Mouse (Mus musculus) hindbrain, embryonic 16.5 days (tissue): ENCODE measurements around the gene Dnm3. TPM values are rescaled to one million over a fixed set of nuclear protein-coding genes. Genes with fewer than 3 reads are reported as not detected.
"Not testable (repeated sequence)": the region's sequence is repeated elsewhere in the genome, so short reads cannot be mapped to it uniquely, and the experiment has no call there.

Experiments
- ATAC-seq: fragments of 200-750 bp; cut with Nextera tagmentation; 2 replicates; pipeline ENCODE4 v1.8.0; 2017; ENCODE audit warnings: moderate TSS enrichment, moderate library complexity
- H3K27ac ChIP-seq: fragments of 300-500 bp; sonication (generic); 2 replicates; pipeline ENCODE4 v1.5.1; 2014; ENCODE audit warnings: low read depth, mild to moderate bottlenecking, control low read depth, low read length, moderate library complexity
- H3K27me3 ChIP-seq: fragments of 300-500 bp; sonication (generic); replicated peaks from 2 replicates; pipeline ENCODE4 v1.6.1; 2014; ENCODE audit warnings: low read length; ENCODE audit not compliant: control insufficient read depth, insufficient read depth
- H3K36me3 ChIP-seq: fragments of 300-500 bp; sonication (generic); 2 replicates; pipeline ENCODE4 v1.6.1; 2014; ENCODE audit warnings: mild to moderate bottlenecking, low read length, moderate library complexity, mixed read lengths; ENCODE audit not compliant: control insufficient read depth, insufficient read depth
- H3K4me1 ChIP-seq: fragments of 300-500 bp; sonication (generic); 2 replicates; pipeline ENCODE4 v1.6.1; 2014; ENCODE audit warnings: low read depth, low read length; ENCODE audit not compliant: control insufficient read depth, insufficient read depth
- H3K4me2 ChIP-seq: fragments of 300-500 bp; sonication (generic); 2 replicates; pipeline ENCODE4 v1.6.1; 2014; ENCODE audit warnings: mild to moderate bottlenecking, low read length, control low read depth, moderate library complexity
- H3K4me3 ChIP-seq: fragments of 300-500 bp; sonication (generic); 2 replicates; pipeline ENCODE4 v1.5.1; 2014; ENCODE audit warnings: mild to moderate bottlenecking, low read length, control low read depth, moderate library complexity
- H3K9ac ChIP-seq: fragments of 300-500 bp; sonication (generic); 2 replicates; pipeline ENCODE4 v1.6.1; 2014; ENCODE audit warnings: low read depth, mild to moderate bottlenecking, control low read depth, low read length, moderate library complexity
- H3K9me3 ChIP-seq: fragments of 300-500 bp; sonication (generic); 2 replicates; pipeline ENCODE4 v1.6.1; 2014; ENCODE audit warnings: mild to moderate bottlenecking, low read length, moderate library complexity; ENCODE audit not compliant: control insufficient read depth
- WGBS: fragments of 180-500 bp; shearing (Covaris S2); extraction: QIAGEN DNeasy Blood & Tissue Kit; methylation state at CpG from one replicate; pipeline ENCODE4 v1.1.7; 2014; 5-methylcytosine and 5-hydroxymethylcytosine counted together
- polyA plus RNA-seq: library from polyadenylated mRNA; unstranded; fragments of >200 nt; fragmentation: Nextera tagmentation; extraction: Ambion mirVana; gene quantifications from 2 replicates; pipeline ENCODE4 v1.2.1, GENCODE M21; 2015

Dnm3 gene
- polyA plus RNA-seq, 1 experiment from 2014 or later, result 57.1 TPM

GRCm38 (mm10) chr1:162410207-162410965 is 67.4 kb downstream of the Dnm3 start:
- no peak overlapping the region for H3K27ac ChIP-seq
- H3K9me3 ChIP-seq, result no peaks in the 10 kb centered on the region
- no peak overlapping the region for H3K4me2 ChIP-seq
- H3K27me3 ChIP-seq, result no peaks in the 10 kb centered on the region
- H3K9ac ChIP-seq, result no peak overlapping the region
- H3K4me3 ChIP-seq, result no peak overlapping the region
- WGBS, result 45% methylated on average over 14 of the region's 14 CpGs
- ATAC-seq, result peak; percentile 63; the same call in 1 of the 2 replicates
- peaks cover 8% of the 10 kb centered on the region; the same call in 1 of the 2 replicates for H3K4me1 ChIP-seq
- no peaks in the 10 kb centered on the region for H3K36me3 ChIP-seq

DNA sequence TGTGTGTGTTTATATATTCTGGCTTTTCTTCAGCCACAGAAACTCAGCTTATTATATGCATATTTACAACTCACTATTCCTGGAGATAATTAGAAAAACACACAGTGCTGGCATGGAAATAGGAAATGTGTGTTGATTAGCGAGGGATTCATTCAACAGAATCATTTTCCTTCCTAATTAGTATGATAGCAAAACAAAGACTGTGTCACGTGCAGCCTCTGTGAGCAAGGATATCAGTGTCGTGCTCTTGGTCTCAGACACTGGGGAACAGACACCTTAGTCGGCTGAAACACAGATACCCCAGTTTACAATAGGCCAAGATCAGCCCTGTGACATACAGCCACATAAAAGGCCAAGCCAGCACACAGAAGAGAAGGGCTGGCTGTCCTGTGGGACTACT is 83.3 kb downstream of the Dnm3 start:
- no peak overlapping the region for H3K4me3 ChIP-seq
- WGBS, result 43% methylated on average over 4 of the region's 4 CpGs
- peak overlapping the region; percentile 44 for H3K27ac ChIP-seq
- ATAC-seq, result peak; percentile 78
- no peaks in the 10 kb centered on the region for H3K9me3 ChIP-seq
- H3K27me3 ChIP-seq, result no peaks in the 10 kb centered on the region
- H3K9ac ChIP-seq, result no peak overlapping the region
- H3K36me3 ChIP-seq, result no peaks in the 10 kb centered on the region
- H3K4me2 ChIP-seq, result no peak overlapping the region
- H3K4me1 ChIP-seq, result no peaks in the 10 kb centered on the region

DNA sequence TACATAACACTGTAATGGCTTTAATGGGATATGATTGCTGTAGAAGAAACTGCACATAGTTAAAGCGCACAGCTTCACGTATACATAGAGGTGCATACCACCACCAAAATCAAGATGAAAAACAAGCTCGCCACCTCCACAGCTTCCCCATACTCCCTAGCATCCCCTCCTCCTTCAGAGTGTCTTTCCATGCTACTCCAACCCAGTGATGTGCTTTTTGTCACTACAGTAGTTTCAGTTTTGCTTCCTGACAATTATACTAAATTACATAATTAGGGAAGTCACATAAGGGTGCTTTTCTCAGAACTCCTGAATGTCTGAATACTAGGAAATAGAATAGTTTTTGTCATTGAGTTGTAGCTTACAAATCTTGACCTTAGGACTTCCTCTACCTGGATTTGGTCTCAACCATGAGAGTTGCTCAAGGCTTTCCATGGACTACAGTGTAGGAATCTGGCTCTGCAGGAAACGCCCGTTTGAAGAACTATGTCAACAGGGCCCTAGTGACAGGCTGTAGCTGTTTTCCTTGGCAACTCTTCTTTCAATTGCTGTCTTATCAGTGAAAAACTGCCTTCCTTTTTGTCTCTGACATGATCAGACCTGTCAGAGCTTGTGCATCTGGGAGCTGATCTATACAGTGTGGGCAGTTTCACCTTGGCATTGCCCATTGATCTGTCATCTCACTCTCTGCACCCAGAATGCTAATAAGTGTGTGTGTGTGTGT is 89.2 kb downstream of the Dnm3 start:
- ATAC-seq, result peak; percentile 40; the same call in 1 of the 2 replicates
- Histone ChIP-seq H3K4me1 (no peaks in the 10 kb centered on the region), H3K4me2 (no peak overlapping the region), H3K9ac (no peak overlapping the region), H3K9me3 (no peaks in the 10 kb centered on the region), H3K27me3 (no peaks in the 10 kb centered on the region), H3K4me3 (no peak overlapping the region), H3K27ac (no peak overlapping the region), H3K36me3 (no peaks in the 10 kb centered on the region)
- WGBS, result 80% methylated on average over 5 of the region's 5 CpGs

- H3K27ac ChIP-seq, H3K4me3 ChIP-seq, ATAC-seq, H3K4me1 ChIP-seq, H3K9me3 ChIP-seq, H3K9ac ChIP-seq, H3K36me3 ChIP-seq, H3K27me3 ChIP-seq, H3K4me2 ChIP-seq: not testable (repeated sequence)
- WGBS, result 95% methylated on average over 1 of the region's 1 CpGs
These were observed 104.8 kb downstream of the Dnm3 start for GRCm38 (mm10) chr1:162373068-162373467.

- no peak overlapping the region for H3K4me2 ChIP-seq
- H3K4me1 ChIP-seq, result no peaks in the 10 kb centered on the region
- no peaks in the 10 kb centered on the region for H3K27me3 ChIP-seq
- no peaks in the 10 kb centered on the region for H3K9me3 ChIP-seq
- H3K27ac ChIP-seq, result no peak overlapping the region
- 67% methylated on average over 4 of the region's 4 CpGs for WGBS
- H3K4me3 ChIP-seq, result no peak overlapping the region
- no peaks in the 10 kb centered on the region for H3K36me3 ChIP-seq
- no peak for ATAC-seq
- no peak overlapping the region for H3K9ac ChIP-seq
These were observed 108.1 kb downstream of the Dnm3 start for GRCm38 (mm10) chr1:162369726-162370125.

- 0 out of 2 replicates have a peak, but pooled peaks have one; percentile 13 for ATAC-seq
- Histone ChIP-seq H3K9ac (no peak overlapping the region), H3K9me3 (no peaks in the 10 kb centered on the region), H3K27me3 (no peaks in the 10 kb centered on the region), H3K36me3 (no peaks in the 10 kb centered on the region), H3K4me3 (no peak overlapping the region), H3K4me1 (peaks cover 10% of the 10 kb centered on the region; the same call in 1 of the 2 replicates), H3K4me2 (peak overlapping the region; percentile 16), H3K27ac (no peak overlapping the region)
- 34% methylated on average over 5 of the region's 5 CpGs for WGBS
These were observed 115.9 kb downstream of the Dnm3 start for GRCm38 (mm10) chr1:162361978-162362377.

GRCm38 (mm10) chr1:162359270-162359669 is 118.6 kb downstream of the Dnm3 start:
- ATAC-seq, result peak; percentile 76
- H3K9me3 ChIP-seq, result no peaks in the 10 kb centered on the region
- no peaks in the 10 kb centered on the region for H3K36me3 ChIP-seq
- 60% methylated on average over 8 of the region's 8 CpGs for WGBS
- H3K4me2 ChIP-seq, result no peak overlapping the region
- H3K27me3 ChIP-seq, result no peaks in the 10 kb centered on the region
- no peak overlapping the region for H3K9ac ChIP-seq
- no peak overlapping the region for H3K4me3 ChIP-seq
- H3K4me1 ChIP-seq, result peaks cover 10% of the 10 kb centered on the region; the same call in 1 of the 2 replicates
- no peak overlapping the region for H3K27ac ChIP-seq

GRCm38 (mm10) chr1:162358036-162358435 is 119.8 kb downstream of the Dnm3 start:
- Histone ChIP-seq H3K27me3 (no peaks in the 10 kb centered on the region), H3K4me3 (no peak overlapping the region), H3K9ac (no peak overlapping the region), H3K27ac (no peak overlapping the region), H3K4me2 (no peak overlapping the region), H3K9me3 (no peaks in the 10 kb centered on the region), H3K4me1 (peaks cover 10% of the 10 kb centered on the region; the same call in 1 of the 2 replicates), H3K36me3 (no peaks in the 10 kb centered on the region)
- 36% methylated on average over 8 of the region's 8 CpGs for WGBS
- ATAC-seq, result peak; percentile 21; the same call in 1 of the 2 replicates

DNA sequence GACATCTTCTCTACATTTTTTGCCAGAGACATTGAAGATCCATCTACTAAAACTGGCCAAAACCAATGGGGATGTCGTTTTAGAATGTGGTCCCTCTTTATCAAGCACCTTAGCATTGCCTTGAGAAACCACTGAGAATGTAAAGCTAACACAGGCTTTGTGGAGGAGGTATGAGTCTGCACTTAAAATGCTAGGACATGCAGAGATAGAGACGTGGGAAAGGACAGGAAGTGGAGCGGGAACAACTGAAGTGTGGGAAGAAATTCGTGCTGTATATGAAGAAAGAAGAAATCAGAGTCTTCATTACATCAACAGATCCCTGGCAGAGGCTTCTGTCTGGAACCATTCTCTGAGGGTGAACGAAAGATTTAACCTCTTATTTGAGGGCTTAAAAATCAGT is 121.4 kb downstream of the Dnm3 start:
- H3K4me2 ChIP-seq, result no peak overlapping the region
- H3K9ac ChIP-seq, result no peak overlapping the region
- 0 out of 2 replicates have a peak, but pooled peaks cover 3% of the 10 kb centered on the region for H3K36me3 ChIP-seq
- H3K4me1 ChIP-seq, result peaks cover 2% of the 10 kb centered on the region; the same call in 1 of the 2 replicates
- no peaks in the 10 kb centered on the region for H3K9me3 ChIP-seq
- no peaks in the 10 kb centered on the region for H3K27me3 ChIP-seq
- no peak for ATAC-seq
- no peak overlapping the region for H3K27ac ChIP-seq
- H3K4me3 ChIP-seq, result no peak overlapping the region
- WGBS, result 79% methylated on average over 5 of the region's 5 CpGs
